8 mouse cellular contexts compared by ENCODE assay signal in genomic region chrX:103551304-103551703, GRCm38 (mm10).
DNase-seq lines count a peak whose midpoint lies in the region; ATAC-seq and TF ChIP-seq lines count a peak whose summit lies in the region.

No protein-coding gene starts in this region.

- no peak overlapping the region for H3K4me3 ChIP-seq in liver, embryonic 15.5 days (replicated peaks)
- no peak overlapping the region for H3K4me3 ChIP-seq in kidney, adult 2 months (ENCODE audit: insufficient read depth, low read depth, low read length)
- no peak overlapping the region for H3K4me3 ChIP-seq in lung, embryonic 15.5 days
- H3K4me3 ChIP-seq in midbrain, embryonic 16.5 days (ENCODE audit: low read depth, low read length), result no peak overlapping the region

- no peaks in the 10 kb centered on the region for H3K36me3 ChIP-seq in liver, embryonic 15.5 days (replicated peaks)
- H3K36me3 ChIP-seq in kidney, adult 2 months (ENCODE audit: control insufficient read depth, insufficient read depth, low read length), result no peaks in the 10 kb centered on the region
- H3K36me3 ChIP-seq in lung, embryonic 15.5 days, result no peaks in the 10 kb centered on the region
- H3K36me3 ChIP-seq in midbrain, embryonic 16.5 days (ENCODE audit: control insufficient read depth, insufficient read depth, low read length), result no peaks in the 10 kb centered on the region

- no peak for TF ChIP-seq CTCF in kidney, adult 2 months (conservative IDR thresholded peaks at IDR 0.05; ENCODE audit: insufficient read depth, insufficient read length, low read depth, low read length)

- no peaks in the 10 kb centered on the region for H3K9me3 ChIP-seq in liver, embryonic 15.5 days (replicated peaks)
- H3K9me3 ChIP-seq in lung, embryonic 15.5 days, result no peaks in the 10 kb centered on the region
- no peaks in the 10 kb centered on the region for H3K9me3 ChIP-seq in midbrain, embryonic 16.5 days (replicated peaks; ENCODE audit: control insufficient read depth, low read length, poor library complexity, severe bottlenecking)

- H3K9ac ChIP-seq in liver, embryonic 15.5 days, result no peak overlapping the region
- H3K9ac ChIP-seq in lung, embryonic 15.5 days, result no peak overlapping the region
- no peak overlapping the region for H3K9ac ChIP-seq in midbrain, embryonic 16.5 days (ENCODE audit: low read depth, low read length)

- no peak overlapping the region for H3K4me2 ChIP-seq in liver, embryonic 15.5 days
- H3K4me2 ChIP-seq in lung, embryonic 15.5 days, result no peak overlapping the region
- H3K4me2 ChIP-seq in midbrain, embryonic 16.5 days (ENCODE audit: low read length), result no peak overlapping the region

- 71% methylated on average over 14 of the region's 14 CpGs for WGBS in liver, embryonic 15.5 days (ENCODE audit: insufficient replicate concordance)
- WGBS in kidney, adult 2 months, result 42% methylated on average over 14 of the region's 14 CpGs
- WGBS in lung, embryonic 15.5 days, result 63% methylated on average over 14 of the region's 14 CpGs
- WGBS in midbrain, embryonic 16.5 days, result 86% methylated on average over 14 of the region's 14 CpGs

- peak; percentile 18; the same call in 1 of the 2 replicates for ATAC-seq in liver, embryonic 15.5 days (ENCODE audit: insufficient read depth)
- peak; percentile 85 for ATAC-seq in lung, embryonic 15.5 days (ENCODE audit: borderline replicate concordance, extremely low read depth, low FRiP score, low TSS enrichment)
- ATAC-seq in midbrain, embryonic 16.5 days, result no peak

- peaks cover 9% of the 10 kb centered on the region for H3K4me1 ChIP-seq in liver, embryonic 15.5 days (replicated peaks)
- H3K4me1 ChIP-seq in kidney, adult 2 months (ENCODE audit: control insufficient read depth, insufficient read depth, low read length), result peaks cover 8% of the 10 kb centered on the region
- H3K4me1 ChIP-seq in lung, embryonic 15.5 days, result peaks cover 8% of the 10 kb centered on the region
- no peaks in the 10 kb centered on the region; the same call in none of the 2 replicates for H3K4me1 ChIP-seq in midbrain, embryonic 16.5 days (ENCODE audit: control insufficient read depth, insufficient read depth, low read length)

- 0 out of 2 replicates have a peak overlapping the region, but pooled peaks have one; percentile 29 for H3K27ac ChIP-seq in liver, embryonic 15.5 days (replicated peaks)
- peak overlapping the region; percentile 88 for H3K27ac ChIP-seq in kidney, adult 2 months (ENCODE audit: insufficient read depth, low read depth, low read length)
- peak overlapping the region; percentile 72 for H3K27ac ChIP-seq in lung, embryonic 15.5 days
- no peak overlapping the region for H3K27ac ChIP-seq in midbrain, embryonic 16.5 days (ENCODE audit: low read length)

- no peak for DNase-seq in liver
- peak; percentile 40 to 68 for DNase-seq in frontal cortex, postnatal 36 days (ENCODE audit: low spot score in 2 of 2)
- DNase-seq in kidney, adult 2 months, result peak; percentile 83
- DNase-seq in thymus, postnatal 4 days, result no peak
- no peak for DNase-seq in embryo, embryonic 10 days (ENCODE audit: low spot score)

- H3K27me3 ChIP-seq in liver, embryonic 15.5 days, result no peaks in the 10 kb centered on the region
- H3K27me3 ChIP-seq in kidney, adult 2 months (replicated peaks; ENCODE audit: control insufficient read depth, insufficient read depth, low read length), result no peaks in the 10 kb centered on the region
- H3K27me3 ChIP-seq in lung, embryonic 15.5 days, result no peaks in the 10 kb centered on the region
- H3K27me3 ChIP-seq in midbrain, embryonic 16.5 days (ENCODE audit: control insufficient read depth, insufficient read depth, low read depth, low read length), result no peaks in the 10 kb centered on the region

- no peak for TF ChIP-seq POLR2A in kidney, adult 2 months (IDR thresholded peaks at IDR 0.05; ENCODE audit: low read depth, low read length)

Comparison
In these comparisons a context has a peak if more than half of its experiments do, and no peak if none do; other contexts are left out.
1. DNase-seq: peak in frontal cortex, postnatal 36 days (2 of 2) and kidney, adult 2 months (single experiment); none in liver (single experiment), thymus, postnatal 4 days (single experiment) and embryo, embryonic 10 days (single experiment).